Mouse (Mus musculus): ENCODE data around the gene Rxfp1. TPM values are rescaled to one million over a fixed set of nuclear protein-coding genes. Genes with fewer than 3 reads are reported as not detected.
"Not testable (repeated sequence)": the region's sequence is repeated elsewhere in the genome, so short reads cannot be mapped to it uniquely, and the experiment has no call there.

Rxfp1 gene
- total RNA-seq, 2 experiments from 2014 or later = not detected

DNA sequence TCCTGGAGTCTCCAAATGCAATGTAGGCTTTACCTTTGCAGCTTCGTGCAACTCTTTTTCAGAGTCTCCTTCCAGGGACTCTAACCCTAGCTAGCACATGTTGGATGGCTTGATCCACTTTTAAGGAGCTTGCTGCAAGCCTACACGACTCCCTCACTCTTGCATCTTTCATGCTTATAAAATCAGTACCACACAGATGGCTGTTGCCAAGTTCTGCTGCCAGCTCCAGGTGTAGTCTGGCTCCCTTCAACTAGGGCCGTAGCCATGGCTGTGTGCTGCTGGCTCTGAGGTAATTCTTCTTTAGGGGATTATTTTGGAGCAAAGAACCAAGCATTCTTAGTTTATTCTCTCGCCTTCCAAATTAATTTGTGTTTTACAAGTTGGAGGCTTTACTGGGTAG lies 34.5 kb downstream of the Rxfp1 start:
- intact Hi-C loops (cut with DNase I) = no loop called here
- Histone ChIP-seq H3K27ac (no peak overlapping the region), H3K4me3 (no peak overlapping the region)
- DNase-seq = no peak
- no peak for TF ChIP-seq CTCF (IDR thresholded peaks at IDR 0.05)

- intact Hi-C loops (cut with DNase I) = no loop called here
- no peak for DNase-seq
- Histone ChIP-seq H3K4me3 (no peak overlapping the region), H3K27ac (no peak overlapping the region)
- TF ChIP-seq CTCF (IDR thresholded peaks at IDR 0.05) = no peak
These were observed 45.7 kb downstream of the Rxfp1 start for GRCm38 (mm10) chr3:79691957-79692356.

GRCm38 (mm10) chr3:79690111-79690651 lies 47.5 kb downstream of the Rxfp1 start:
- peak overlapping the region; percentile 92 for H3K27ac ChIP-seq
- intact Hi-C loops (cut with DNase I) = no loop called here
- H3K4me3 ChIP-seq = no peak overlapping the region
- peak; percentile 89 for DNase-seq
- no peak for TF ChIP-seq CTCF (IDR thresholded peaks at IDR 0.05)

DNA sequence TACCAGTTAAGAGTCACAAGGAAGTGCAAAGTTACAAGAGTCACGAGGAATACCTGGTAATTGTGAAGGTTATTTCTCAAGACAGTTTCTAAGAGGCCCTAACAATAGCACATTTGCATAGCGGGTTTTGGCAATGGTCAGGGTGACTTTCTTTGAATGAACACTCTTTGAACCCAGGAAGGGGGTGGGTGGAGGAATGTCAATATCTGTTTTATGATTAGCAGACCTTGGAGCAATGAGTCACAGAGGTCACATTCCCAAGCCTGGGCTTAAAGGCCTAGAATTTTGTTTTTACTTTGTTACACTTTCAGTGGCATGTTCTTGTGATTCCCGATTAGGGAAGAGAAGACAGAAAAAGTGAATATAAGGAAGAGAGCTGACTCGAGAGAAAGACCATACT lies 49.6 kb downstream of the Rxfp1 start:
- H3K27ac ChIP-seq; DNase-seq; H3K4me3 ChIP-seq; intact Hi-C loops (cut with DNase I): not testable (repeated sequence)

DNA sequence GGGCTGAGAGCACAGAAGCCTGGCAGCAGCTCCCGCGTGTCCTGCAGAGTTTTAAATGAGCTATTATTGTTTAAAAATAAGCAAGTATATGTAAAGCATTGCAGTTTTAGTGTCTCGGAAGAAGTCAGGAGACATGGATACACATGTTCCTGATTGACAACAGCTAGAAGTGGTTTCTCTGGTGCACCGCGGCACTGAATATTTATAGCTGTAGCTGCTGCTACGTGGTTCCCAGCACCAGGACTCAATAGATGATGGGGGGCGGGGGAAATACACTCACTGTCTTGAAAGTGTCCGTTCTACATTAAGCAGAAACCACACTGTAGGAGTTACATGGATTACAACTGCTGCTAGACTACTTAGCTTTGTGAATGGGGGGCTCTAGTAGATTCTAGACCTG lies 54.2 kb downstream of the Rxfp1 start:
- H3K27ac ChIP-seq = no peak overlapping the region
- intact Hi-C loops (cut with DNase I) = loop anchor here (5.0 kb wide), 1 partner anchor 54 kb away; the partner anchor contains the start of gene Rxfp1
- no peak for TF ChIP-seq CTCF (IDR thresholded peaks at IDR 0.05)
- no peak for DNase-seq
- no peak overlapping the region for H3K4me3 ChIP-seq

DNA sequence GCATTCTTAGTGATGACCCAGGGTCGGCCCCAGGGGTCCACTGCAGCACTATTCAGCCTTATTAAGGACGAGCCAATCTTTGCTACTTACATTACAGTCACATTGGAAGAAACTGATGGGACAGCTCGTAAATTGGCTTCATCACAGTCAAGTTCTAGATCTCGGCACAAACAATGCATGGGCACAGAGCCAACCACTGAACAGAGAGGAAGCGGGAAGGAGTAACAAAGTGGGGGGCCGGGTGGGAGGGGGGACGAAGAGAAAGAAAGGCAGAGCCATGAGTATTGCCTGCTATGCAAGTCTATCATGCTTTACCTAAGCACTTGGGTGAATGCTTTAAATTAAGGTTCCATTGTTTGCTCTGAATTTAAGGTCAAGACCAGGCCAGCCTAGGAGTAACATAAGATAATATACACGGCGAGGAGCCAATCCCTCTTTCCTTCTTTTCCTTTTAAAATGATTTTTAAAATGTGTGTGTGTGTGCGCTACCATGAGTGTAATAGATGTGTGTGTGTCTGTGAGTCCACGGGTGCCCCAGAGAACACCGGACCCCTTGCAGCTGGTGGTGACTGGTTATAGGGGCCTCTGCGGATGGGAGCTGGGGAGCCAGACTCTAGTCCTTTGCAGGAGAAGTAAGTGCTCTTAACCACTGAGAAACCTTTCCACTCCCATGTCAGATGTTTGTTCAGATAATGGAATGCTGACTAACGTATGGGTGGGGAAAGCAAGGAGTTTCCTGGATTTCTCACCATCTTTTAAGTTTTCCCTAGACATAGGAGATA lies 55.1 kb downstream of the Rxfp1 start:
- H3K4me3 ChIP-seq = no peak overlapping the region
- DNase-seq = no peak
- no peak for TF ChIP-seq CTCF (IDR thresholded peaks at IDR 0.05)
- H3K27ac ChIP-seq = no peak overlapping the region
- intact Hi-C loops (cut with DNase I) = loop anchor here (5.0 kb wide), 1 partner anchor 55 kb away; the partner anchor contains the start of gene Rxfp1

DNA sequence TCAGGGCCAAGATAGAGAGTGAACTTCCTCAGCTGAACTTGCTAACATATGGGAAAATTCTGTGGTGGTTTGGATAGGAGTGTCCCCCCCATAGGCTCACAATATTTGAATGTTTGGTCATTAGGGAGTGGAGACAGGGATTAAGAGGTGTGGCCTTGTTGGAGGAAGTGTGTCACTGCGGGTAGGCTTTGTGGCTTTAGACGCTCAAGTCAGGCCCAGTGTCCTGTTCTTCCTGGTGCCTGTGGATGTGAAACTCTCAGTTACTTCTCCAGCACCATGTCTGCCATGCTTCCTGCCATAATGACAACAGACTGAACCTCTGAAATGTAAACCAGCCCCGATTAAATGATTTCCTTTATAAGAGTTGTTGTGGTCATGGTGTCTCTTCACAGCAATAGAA lies 61.3 kb downstream of the Rxfp1 start:
- intact Hi-C loops (cut with DNase I) = no loop called here
- TF ChIP-seq CTCF (IDR thresholded peaks at IDR 0.05) = no peak
- H3K4me3 ChIP-seq = no peak overlapping the region
- DNase-seq = no peak
- no peak overlapping the region for H3K27ac ChIP-seq

DNA sequence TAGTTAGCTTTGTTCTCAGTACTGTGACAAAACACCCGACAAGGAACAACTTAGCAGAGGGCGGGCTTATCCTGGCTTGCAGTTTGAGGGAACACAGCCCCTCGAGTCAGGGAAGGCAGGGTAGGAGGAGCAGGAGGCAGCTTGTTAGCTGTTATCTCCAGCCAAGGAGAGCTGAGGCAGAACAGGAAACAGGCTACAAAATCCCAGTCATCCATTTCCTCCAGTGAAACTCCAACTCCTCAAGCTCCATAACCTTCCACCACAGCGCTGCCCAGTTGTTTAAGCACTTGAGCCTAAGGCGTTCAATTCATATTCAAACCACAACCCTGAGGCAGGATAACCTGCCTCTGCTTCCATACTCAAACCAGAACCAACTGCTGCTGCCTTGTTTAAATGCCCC lies 63.0 kb downstream of the Rxfp1 start:
- TF ChIP-seq CTCF (IDR thresholded peaks at IDR 0.05) = no peak; the same call in 1 of the 2 replicates
- Histone ChIP-seq H3K4me3 (no peak overlapping the region), H3K27ac (no peak overlapping the region)
- intact Hi-C loops (cut with DNase I) = no loop called here
- DNase-seq = no peak

DNA sequence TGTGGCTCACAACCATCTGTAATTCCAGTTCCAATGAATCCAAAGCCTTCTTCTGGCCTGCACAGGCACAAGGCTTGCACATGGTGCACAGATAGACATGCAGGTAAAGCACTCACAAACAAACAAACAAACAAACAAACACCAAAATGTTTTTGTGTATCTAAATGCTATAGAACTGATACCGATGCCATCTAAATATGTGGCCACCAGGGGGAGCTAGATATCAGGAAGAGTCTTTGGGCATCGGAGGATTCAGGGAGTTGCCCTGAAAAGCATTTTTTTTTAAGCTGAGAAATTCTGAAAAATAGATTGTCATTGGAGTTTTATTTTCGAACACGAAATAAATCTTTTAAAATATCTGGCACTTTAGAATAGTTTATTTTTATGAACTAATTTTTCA lies 64.6 kb downstream of the Rxfp1 start:
- TF ChIP-seq CTCF (IDR thresholded peaks at IDR 0.05) = peak; percentile 85
- H3K4me3 ChIP-seq = no peak overlapping the region
- H3K27ac ChIP-seq = no peak overlapping the region
- DNase-seq = peak; percentile 50
- intact Hi-C loops (cut with DNase I) = loop anchor here (1.0 to 2.0 kb wide), 2 partner anchors 72 to 136 kb away; no protein-coding TSS in a partner anchor

- Histone ChIP-seq H3K27ac (no peak overlapping the region), H3K4me3 (no peak overlapping the region)
- no peak for TF ChIP-seq CTCF (IDR thresholded peaks at IDR 0.05)
- DNase-seq = no peak
- intact Hi-C loops (cut with DNase I) = loop anchor here (2.0 kb wide), 1 partner anchor 73 kb away; no protein-coding TSS in a partner anchor
These were observed 65.5 kb downstream of the Rxfp1 start for GRCm38 (mm10) chr3:79672188-79672587.

- no peak for DNase-seq
- TF ChIP-seq CTCF (IDR thresholded peaks at IDR 0.05) = no peak
- Histone ChIP-seq H3K27ac (no peak overlapping the region), H3K4me3 (no peak overlapping the region)
- intact Hi-C loops (cut with DNase I) = no loop called here
These were observed 67.1 kb downstream of the Rxfp1 start for GRCm38 (mm10) chr3:79670556-79670955.

GRCm38 (mm10) chr3:79664787-79665408 lies 72.8 kb downstream of the Rxfp1 start:
- peak; percentile 21 for DNase-seq
- no peak overlapping the region for H3K4me3 ChIP-seq
- H3K27ac ChIP-seq = no peak overlapping the region
- TF ChIP-seq CTCF (IDR thresholded peaks at IDR 0.05) = peak; percentile 81
- intact Hi-C loops (cut with DNase I) = loop anchor here (1.0 to 2.0 kb wide), 2 partner anchors 144 to 148 kb away; no protein-coding TSS in a partner anchor

GRCm38 (mm10) chr3:79656682-79657081 lies 81.0 kb downstream of the Rxfp1 start:
- H3K4me3 ChIP-seq = no peak overlapping the region
- no peak for TF ChIP-seq CTCF (IDR thresholded peaks at IDR 0.05)
- no peak for DNase-seq
- H3K27ac ChIP-seq = no peak overlapping the region
- intact Hi-C loops (cut with DNase I) = no loop called here
